Mouse (Mus musculus) MEL (cell line): ENCODE measurements at regions not wholly inside any gene's neighbourhood (a gene's known extent, or its start where the extent isn't known, plus 50 kb on each side); places are given as distances from the start of the nearest gene placed in this dataset.

Experiments used
- DNase-seq: peaks from one replicate; pipeline ENCODE4 v3.0.0; 2011; ENCODE audit warnings: low read depth, low spot score
- H3K27ac ChIP-seq: 2 replicates; pipeline ENCODE4 v1.5.1; 2012; ENCODE audit warnings: low read depth, mild to moderate bottlenecking, control low read depth, low read length, moderate library complexity; ENCODE audit not compliant: control insufficient read depth
- H3K27me3 ChIP-seq, 2 experiments: fragments of 150-350 bp in 1 of 2; sonication (generic) in 1 of 2; 2 replicates each; pipeline ENCODE4 v1.6.1; 2012; ENCODE audit warnings: low read length in 2 of 2, mild to moderate bottlenecking in 2 of 2, improper control_type of control experiment in 1 of 2, moderate library complexity in 1 of 2; ENCODE audit not compliant: insufficient read depth in 2 of 2, control insufficient read depth in 1 of 2
- H3K36me3 ChIP-seq, 2 experiments: 2 replicates each; pipeline ENCODE4 v1.6.1; 2012 to 2014; ENCODE audit warnings: low read length in 2 of 2, improper control_type of control experiment in 1 of 2, inconsistent platforms in 1 of 2, mild to moderate bottlenecking in 1 of 2; ENCODE audit not compliant: insufficient read depth in 2 of 2, control insufficient read depth in 1 of 2
- H3K4me1 ChIP-seq, 2 experiments: fragments of 150-350 bp in 1 of 2; sonication (generic) in 1 of 2; 2 replicates each; pipeline ENCODE4 v1.6.1; 2012; ENCODE audit warnings: low read length in 2 of 2, improper control_type of control experiment in 1 of 2, mild to moderate bottlenecking in 1 of 2; ENCODE audit not compliant: insufficient read depth in 2 of 2, control insufficient read depth in 1 of 2
- H3K4me3 ChIP-seq, 2 experiments: fragments of 150-350 bp in 1 of 2; sonication (generic) in 1 of 2; 2 replicates each; pipeline ENCODE4 v1.5.1; 2012; ENCODE audit warnings: low read depth in 2 of 2, low read length in 2 of 2, mild to moderate bottlenecking in 2 of 2, moderate library complexity in 2 of 2, control low read depth in 1 of 2, improper control_type of control experiment in 1 of 2; ENCODE audit not compliant: control insufficient read depth in 1 of 2, insufficient read depth in 1 of 2
- H3K79me2 ChIP-seq: 2 replicates; pipeline ENCODE4 v1.6.1; 2012; ENCODE audit warnings: mild to moderate bottlenecking, low read length, moderate library complexity; ENCODE audit not compliant: control insufficient read depth, poor library complexity, insufficient read depth
- H3K9ac ChIP-seq: 2 replicates; pipeline ENCODE4 v1.6.1; 2012; ENCODE audit warnings: low read depth, mild to moderate bottlenecking, control low read depth, low read length, moderate library complexity; ENCODE audit not compliant: control insufficient read depth, poor library complexity, severe bottlenecking
- H3K9me3 ChIP-seq: fragments of 150-350 bp; sonication (generic); replicated peaks from 2 replicates; pipeline ENCODE4 v1.6.1; 2012; ENCODE audit warnings: mild to moderate bottlenecking, low read length, improper control_type of control experiment, moderate library complexity; ENCODE audit not compliant: insufficient read depth
- BHLHE40 ChIP-seq: IDR thresholded peaks from 2 replicates; pipeline ENCODE4 v1.6.1; 2012; ENCODE audit warnings: low read depth, mild to moderate bottlenecking, inconsistent platforms, low read length, improper control_type of control experiment, borderline replicate concordance
- CHD1 ChIP-seq: IDR thresholded peaks from 2 replicates; pipeline ENCODE4 v1.6.1; 2012; ENCODE audit warnings: low read depth, mild to moderate bottlenecking, inconsistent platforms, low read length, improper control_type of control experiment
- ELF1 ChIP-seq: IDR thresholded peaks from 2 replicates; pipeline ENCODE4 v1.6.1; 2014; ENCODE audit warnings: low read depth, mild to moderate bottlenecking, inconsistent platforms, low read length, improper control_type of control experiment, moderate library complexity
- ETS1 ChIP-seq: IDR thresholded peaks from 2 replicates; pipeline ENCODE4 v1.6.1; 2012; ENCODE audit warnings: low read depth, mild to moderate bottlenecking, inconsistent platforms, low read length, improper control_type of control experiment, moderate library complexity
- GATA1 ChIP-seq: IDR thresholded peaks from 2 replicates; pipeline ENCODE4 v1.6.1; 2011; ENCODE audit warnings: low read depth, low read length, improper control_type of control experiment
- HCFC1 ChIP-seq: IDR thresholded peaks from 2 replicates; pipeline ENCODE4 v1.6.1; 2012; ENCODE audit warnings: low read depth, mild to moderate bottlenecking, inconsistent platforms, low read length, improper control_type of control experiment, moderate library complexity
- JUND ChIP-seq: IDR thresholded peaks from 2 replicates; pipeline ENCODE4 v1.6.1; 2011; ENCODE audit warnings: low read depth, mild to moderate bottlenecking, improper control_type of control experiment, low read length
- KAT2A ChIP-seq: conservative IDR thresholded peaks from 2 replicates; pipeline ENCODE4 v1.6.1; 2012; ENCODE audit warnings: low read depth, low read length, improper control_type of control experiment, inconsistent platforms
- MAFK ChIP-seq: IDR thresholded peaks from 2 replicates; pipeline ENCODE4 v1.6.1; 2011; ENCODE audit warnings: low read depth, mild to moderate bottlenecking, low read length, improper control_type of control experiment, borderline replicate concordance
- MAZ ChIP-seq: IDR thresholded peaks from 2 replicates; pipeline ENCODE4 v1.6.1; 2012; ENCODE audit warnings: low read depth, mild to moderate bottlenecking, inconsistent platforms, low read length, improper control_type of control experiment
- MXI1 ChIP-seq: IDR thresholded peaks from 2 replicates; pipeline ENCODE4 v1.6.1; 2011; ENCODE audit warnings: mild to moderate bottlenecking, low read depth, low read length, improper control_type of control experiment
- MYC ChIP-seq: IDR thresholded peaks from 2 replicates; pipeline ENCODE4 v1.6.1; 2011; ENCODE audit warnings: low read depth, mild to moderate bottlenecking, low read length, improper control_type of control experiment, moderate library complexity
- NELFE ChIP-seq: IDR thresholded peaks from 2 replicates; pipeline ENCODE4 v1.6.1; 2011; ENCODE audit warnings: low read depth, low read length, improper control_type of control experiment
- NRF1 ChIP-seq: IDR thresholded peaks from 2 replicates; pipeline ENCODE4 v1.6.1; 2014; ENCODE audit warnings: low read depth, mild to moderate bottlenecking, inconsistent platforms, low read length, improper control_type of control experiment, moderate library complexity; ENCODE audit not compliant: poor library complexity, insufficient read depth, severe bottlenecking
- TCF12 ChIP-seq: IDR thresholded peaks from 2 replicates; pipeline ENCODE4 v1.6.1; 2014; ENCODE audit warnings: low read depth, mild to moderate bottlenecking, inconsistent platforms, low read length, improper control_type of control experiment, moderate library complexity
- USF1 ChIP-seq: IDR thresholded peaks from 2 replicates; pipeline ENCODE4 v1.6.1; 2014; ENCODE audit warnings: low read depth, mild to moderate bottlenecking, inconsistent platforms, low read length, improper control_type of control experiment, moderate library complexity
- ZC3H11A ChIP-seq: IDR thresholded peaks from 2 replicates; pipeline ENCODE4 v1.6.1; 2012; ENCODE audit warnings: low read depth, mild to moderate bottlenecking, inconsistent platforms, low read length, improper control_type of control experiment
- ZKSCAN1 ChIP-seq: IDR thresholded peaks from 2 replicates; pipeline ENCODE4 v1.6.1; 2012; ENCODE audit warnings: low read depth, mild to moderate bottlenecking, inconsistent platforms, low read length, improper control_type of control experiment, moderate library complexity
- ZNF384 ChIP-seq: IDR thresholded peaks from 2 replicates; pipeline ENCODE4 v1.6.1; 2012; ENCODE audit warnings: low read depth, mild to moderate bottlenecking, inconsistent platforms, low read length, improper control_type of control experiment

DNA sequence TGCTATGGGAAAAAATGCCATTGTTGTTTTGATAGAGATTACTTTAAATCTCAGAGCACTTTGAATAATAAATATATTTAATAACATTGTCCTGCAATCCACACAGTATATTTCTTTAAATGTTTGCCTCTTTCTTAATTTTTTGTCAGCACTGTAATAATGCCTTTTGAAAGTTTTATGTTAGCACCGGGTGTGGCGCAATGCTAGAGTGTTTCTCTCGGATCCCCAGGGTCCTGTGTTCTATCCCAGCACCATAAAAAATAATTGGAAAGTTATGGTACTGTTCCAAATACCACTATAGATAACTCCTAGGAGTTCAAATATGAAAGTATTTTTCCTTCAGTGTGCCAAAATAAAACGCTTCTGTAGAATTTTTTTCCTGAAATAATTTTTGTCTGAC lies 147.6 kb downstream of the Fbxo4 start:
- H3K9me3 ChIP-seq, result no peaks in the 10 kb centered on the region
- DNase-seq, result no peak
- no peak overlapping the region for H3K9ac ChIP-seq
- H3K27ac ChIP-seq, result no peak overlapping the region
- no peaks in the 10 kb centered on the region for H3K79me2 ChIP-seq
- TF ChIP-seq GATA1 (no peak), USF1 (no peak), ETS1 (no peak), KAT2A (no peak), NELFE (no peak), MXI1 (no peak), NRF1 (no peak), MYC (no peak), BHLHE40 (no peak), ZNF384 (no peak), MAFK (no peak), HCFC1 (no peak), MAZ (no peak), ZKSCAN1 (no peak), TCF12 (no peak), CHD1 (no peak), ZC3H11A (no peak)
- H3K4me1 ChIP-seq, result no peaks in the 10 kb centered on the region
- no peak overlapping the region for H3K4me3 ChIP-seq
- no peaks in the 10 kb centered on the region for H3K27me3 ChIP-seq
- no peaks in the 10 kb centered on the region for H3K36me3 ChIP-seq

DNA sequence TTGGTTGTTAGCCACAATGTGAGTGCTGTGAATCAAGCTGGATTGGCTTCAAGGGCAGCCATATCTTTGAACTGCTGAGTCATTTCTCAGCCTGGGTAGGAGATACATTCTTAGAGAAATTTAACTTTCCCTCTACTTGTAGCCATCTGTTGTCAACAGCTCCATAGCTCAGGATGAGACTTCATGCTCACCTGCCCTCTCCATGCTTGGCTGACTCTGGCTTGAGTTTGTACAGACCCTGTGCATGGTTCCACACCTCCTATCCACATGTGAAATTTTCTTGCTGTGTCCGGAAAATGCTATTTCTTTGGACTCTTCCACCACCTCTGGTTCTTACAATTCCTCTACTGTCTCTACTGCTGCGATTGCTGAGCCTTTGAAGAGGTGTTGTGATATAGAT lies 173.9 kb downstream of the Fbxo4 start:
- Histone ChIP-seq H3K4me3 (no peak overlapping the region), H3K36me3 (no peaks in the 10 kb centered on the region), H3K79me2 (no peaks in the 10 kb centered on the region), H3K4me1 (no peaks in the 10 kb centered on the region), H3K27me3 (no peaks in the 10 kb centered on the region), H3K27ac (no peak overlapping the region), H3K9ac (no peak overlapping the region), H3K9me3 (no peaks in the 10 kb centered on the region)
- TF ChIP-seq BHLHE40 (no peak), ZNF384 (no peak), NRF1 (no peak), ELF1 (no peak), MAFK (no peak), JUND (no peak)
- no peak for DNase-seq
